Mouse (Mus musculus) lung, postnatal 10 days (tissue): ENCODE measurements around the gene Mvp.

Experiments used
- DNase-seq: peaks from one replicate; pipeline ENCODE4 v3.0.0; 2021

Gene Mvp

GRCm38 (mm10) chr7:127019306-127019960, 5.0 kb upstream of the Mvp start:
- no peak for DNase-seq

GRCm38 (mm10) chr7:127018416-127019305, 4.2 kb upstream of the Mvp start:
- no peak for DNase-seq

GRCm38 (mm10) chr7:127017950-127018345, 3.5 kb upstream of the Mvp start:
- no peak for DNase-seq

GRCm38 (mm10) chr7:127016971-127017949, 2.8 kb upstream of the Mvp start, which contains the start of gene Pagr1a:
Pagr1a (minus strand) TSS chr7:127017352.
- DNase-seq: peak; percentile 97

GRCm38 (mm10) chr7:127016486-127016938, 2.1 kb upstream of the Mvp start:
- peak; percentile 76 for DNase-seq

GRCm38 (mm10) chr7:127016481-127016485, 1.9 kb upstream of the Mvp start, which contains the start of gene Pagr1b:
Pagr1b (minus strand) TSS chr7:127016484.
- no peak for DNase-seq

GRCm38 (mm10) chr7:127016081-127016480, 1.7 kb upstream of the Mvp start:
- peak; percentile 62 for DNase-seq

- no peak for DNase-seq
Measured at GRCm38 (mm10) chr7:127014993-127015392, 572 bp upstream of the Mvp start.

- no peak for DNase-seq
Measured at GRCm38 (mm10) chr7:127013385-127013784, 1.0 kb downstream of the Mvp start.

- no peak for DNase-seq
Measured at GRCm38 (mm10) chr7:127012845-127013244, 1.6 kb downstream of the Mvp start.

GRCm38 (mm10) chr7:127012374-127012773, 2.0 kb downstream of the Mvp start:
- no peak for DNase-seq

GRCm38 (mm10) chr7:127011717-127012116, 2.7 kb downstream of the Mvp start:
- no peak for DNase-seq

GRCm38 (mm10) chr7:127011051-127011450, 3.4 kb downstream of the Mvp start:
- DNase-seq: no peak

GRCm38 (mm10) chr7:127009307-127010085, 4.9 kb downstream of the Mvp start:
- no peak for DNase-seq

- peak; percentile 82 for DNase-seq
Measured at GRCm38 (mm10) chr7:127008239-127009019, 6.0 kb downstream of the Mvp start.

- DNase-seq: no peak
Measured at GRCm38 (mm10) chr7:127007313-127008024, 7.0 kb downstream of the Mvp start.

GRCm38 (mm10) chr7:127004122-127004875, 10.1 kb downstream of the Mvp start:
- DNase-seq: no peak

GRCm38 (mm10) chr7:127003620-127004019, 10.8 kb downstream of the Mvp start:
- no peak for DNase-seq

GRCm38 (mm10) chr7:126999568-126999967, 14.9 kb downstream of the Mvp start:
- no peak for DNase-seq

GRCm38 (mm10) chr7:126996449-126996848, 18.0 kb downstream of the Mvp start:
- DNase-seq: no peak
